Mouse (Mus musculus): ENCODE results near the gene Dph1.

DNA sequence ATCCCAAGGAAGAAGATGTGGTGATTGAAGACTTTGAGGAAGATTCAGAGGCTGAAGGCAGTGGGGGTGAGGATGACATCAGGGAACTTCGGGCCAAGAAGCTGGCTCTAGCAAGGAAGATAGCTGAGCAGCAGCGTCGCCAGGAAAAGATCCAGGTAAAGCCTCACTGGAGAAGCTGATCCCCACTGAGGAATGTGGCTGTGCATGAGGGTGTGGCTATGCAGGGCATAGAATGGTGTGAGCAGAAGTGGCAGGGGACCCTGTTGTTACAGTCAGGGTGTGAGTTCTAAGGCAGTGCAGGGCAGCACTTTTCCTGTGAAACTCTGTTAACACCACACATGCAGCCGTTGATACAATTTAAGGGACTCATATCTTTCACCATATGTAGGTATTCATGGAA is 48.3 kb downstream of the Dph1 start:
- no peak for TF ChIP-seq CTCF (IDR thresholded peaks at IDR 0.05; ENCODE audit: borderline replicate concordance, insufficient read depth, low read length)
- TF ChIP-seq POLR2A (IDR thresholded peaks at IDR 0.05; ENCODE audit: low read depth, low read length): no peak
